Mouse (Mus musculus) retina, postnatal 1 day (tissue): ENCODE results near the gene Gabbr1.
A peak's percentile ranks its signal among the peaks of the same experiment; 100 is the strongest.

Source experiments
- DNase-seq: peaks from one replicate; pipeline ENCODE4 v3.0.0-alpha.2; 2012

The Gabbr1 gene

DNA sequence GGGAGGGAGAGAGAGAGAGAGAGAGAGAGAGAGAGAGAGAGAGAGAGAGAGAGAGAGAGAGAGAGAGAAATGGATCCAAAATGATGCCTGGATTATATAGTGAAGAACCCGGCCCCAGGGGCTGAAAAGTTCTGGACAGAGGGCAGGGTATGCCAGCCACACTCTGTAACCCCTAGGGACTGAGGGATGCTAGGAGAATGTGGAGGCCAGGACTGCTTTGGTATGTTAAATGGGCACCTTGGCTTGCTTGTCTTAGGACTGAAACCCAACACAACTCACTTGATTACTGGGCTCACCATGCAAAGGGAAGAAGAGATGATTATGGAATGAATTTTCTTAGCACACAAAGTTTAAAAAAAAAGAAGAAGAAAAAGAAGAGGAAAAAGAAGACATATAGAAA lies 32.4 kb downstream of the Gabbr1 start:
- DNase-seq = no peak

DNA sequence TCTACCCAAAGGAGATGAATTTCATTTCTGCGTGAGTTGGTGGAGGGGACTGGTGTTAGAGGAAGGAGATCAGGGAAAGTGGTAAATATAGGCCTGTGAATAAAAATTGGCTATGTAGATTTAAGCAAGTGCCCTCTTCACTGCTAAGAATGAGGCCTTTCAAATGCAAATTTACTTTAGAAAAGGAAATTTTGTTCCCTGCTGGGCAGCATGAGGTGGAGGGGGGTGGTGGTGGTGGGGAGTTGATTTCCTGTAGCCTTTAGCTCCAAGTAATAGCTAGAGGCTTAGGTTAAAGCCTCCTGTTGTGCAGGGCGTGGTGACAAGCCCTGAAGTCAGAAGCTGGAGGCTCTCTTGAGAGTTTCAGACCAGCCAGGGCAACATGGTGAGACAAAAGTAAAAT lies 33.2 kb downstream of the Gabbr1 start:
- no peak for DNase-seq

DNA sequence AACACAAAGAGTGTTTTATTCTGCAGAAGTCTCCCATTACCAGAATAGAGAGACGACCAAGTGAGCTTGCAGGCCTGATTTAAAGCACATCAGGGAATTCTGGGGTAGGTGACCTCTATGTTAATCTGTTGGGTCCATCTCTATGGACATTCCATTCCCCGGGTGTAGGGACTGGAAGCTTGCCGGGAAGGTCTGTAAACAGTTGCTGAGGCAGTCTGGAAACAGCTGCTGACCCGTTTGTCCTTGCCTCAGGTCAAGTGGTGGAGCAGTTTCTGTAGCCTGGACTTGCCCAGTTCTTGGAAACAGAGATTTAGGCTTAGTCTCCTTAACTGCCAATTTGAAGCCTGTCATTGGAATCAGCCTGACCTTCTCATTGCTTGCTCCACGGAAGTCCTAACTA lies 34.4 kb downstream of the Gabbr1 start:
- no peak for DNase-seq

DNA sequence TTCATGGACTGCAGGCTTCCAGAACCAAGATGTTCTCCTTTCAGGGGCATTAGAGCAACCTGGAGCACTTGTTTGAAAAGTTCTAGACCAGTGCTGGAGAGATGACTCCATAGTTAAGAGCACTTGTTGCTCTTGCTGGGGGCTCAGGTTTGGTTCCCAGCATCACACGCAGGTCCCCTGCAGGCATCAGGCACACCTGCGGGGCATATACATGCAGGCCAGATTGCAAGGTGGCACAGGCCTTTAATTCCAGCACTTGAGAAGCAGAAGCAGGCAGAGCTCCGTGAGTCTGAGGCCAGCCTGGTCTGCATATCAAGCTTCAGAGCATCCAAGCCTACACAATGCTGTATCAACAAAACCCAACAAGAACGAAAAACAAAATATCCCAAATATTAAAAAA lies 35.9 kb downstream of the Gabbr1 start:
- no peak for DNase-seq

DNA sequence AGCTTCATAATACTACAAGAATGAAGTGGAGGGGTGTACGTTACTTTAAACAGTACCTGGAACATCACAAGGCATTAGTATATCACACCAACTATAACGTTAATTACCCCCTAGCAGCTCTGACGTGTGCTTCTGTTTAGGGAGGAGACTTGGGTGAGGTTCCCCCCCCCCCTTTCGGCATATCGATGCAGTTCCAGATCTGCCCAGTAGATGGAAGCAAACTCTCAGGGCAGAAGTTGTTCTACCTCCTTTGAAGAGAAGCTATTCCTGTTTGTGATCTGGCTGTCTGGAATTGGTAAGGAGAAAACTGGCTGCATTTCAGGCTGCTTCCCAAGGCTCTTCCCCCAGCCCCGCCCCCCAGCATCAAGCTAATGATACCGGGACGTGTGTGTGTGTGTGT lies 37.6 kb downstream of the Gabbr1 start:
- DNase-seq = peak; percentile 88

DNA sequence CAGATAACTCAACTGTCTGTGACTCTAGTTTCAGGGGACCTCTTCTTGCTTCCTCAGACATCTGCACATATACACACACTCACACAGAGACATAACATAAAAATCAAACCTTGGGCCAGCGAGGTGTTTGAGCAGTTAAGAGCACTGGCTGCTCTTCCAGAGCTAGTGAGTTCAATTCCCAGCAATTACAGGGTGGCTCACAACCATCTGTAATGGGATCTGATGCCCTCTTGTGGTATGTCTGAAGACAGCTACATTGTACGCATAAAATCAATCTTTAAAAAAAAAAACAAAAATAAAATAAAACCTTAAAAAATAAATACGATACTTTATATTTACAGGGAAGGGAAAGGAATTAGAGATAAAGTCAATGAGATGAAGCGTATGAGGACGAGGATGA lies 38.9 kb downstream of the Gabbr1 start:
- DNase-seq = no peak

DNA sequence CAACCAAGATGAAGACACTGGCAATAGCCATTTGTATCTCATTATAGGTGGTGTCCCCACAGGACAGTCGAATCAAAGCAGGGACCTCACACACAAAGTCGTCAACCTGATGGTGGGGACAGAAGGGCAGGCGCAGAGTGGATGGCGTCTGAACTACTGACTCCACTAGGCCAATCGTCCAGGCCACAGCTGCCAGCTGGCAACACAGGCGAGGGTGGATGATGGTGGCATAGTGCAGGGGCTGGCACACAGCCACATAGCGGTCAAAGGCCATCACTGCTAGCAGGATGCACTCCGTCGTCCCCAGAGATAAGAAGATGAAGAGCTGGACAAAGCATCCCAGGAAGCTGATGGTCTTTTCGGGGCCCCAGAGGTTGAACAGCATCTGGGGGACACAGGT lies 39.8 kb downstream of the Gabbr1 start:
- DNase-seq = no peak

DNA sequence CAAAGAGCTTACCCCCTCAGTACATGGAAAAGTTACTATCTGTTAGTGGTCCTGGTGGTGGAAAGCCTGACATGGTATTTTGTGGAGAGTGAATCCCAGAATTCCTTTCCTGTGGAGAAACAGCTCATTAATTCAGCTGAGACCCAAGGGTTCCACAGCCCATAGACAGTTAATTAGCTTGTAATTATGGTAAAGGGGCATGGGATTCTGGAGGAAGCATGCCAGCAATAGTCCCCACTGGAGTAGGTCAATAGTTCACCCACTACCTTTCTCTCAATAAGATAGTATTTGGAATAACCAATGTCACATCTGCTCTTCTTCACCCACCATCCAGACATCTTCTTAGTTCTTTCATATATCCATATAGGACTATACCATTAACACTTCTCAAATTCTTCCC lies 42.6 kb downstream of the Gabbr1 start, which contains the start of gene Olfr90:
Gene Olfr90, minus strand, starts transcription at position 101 of the 400 bp plus-strand sequence.
- DNase-seq = no peak

DNA sequence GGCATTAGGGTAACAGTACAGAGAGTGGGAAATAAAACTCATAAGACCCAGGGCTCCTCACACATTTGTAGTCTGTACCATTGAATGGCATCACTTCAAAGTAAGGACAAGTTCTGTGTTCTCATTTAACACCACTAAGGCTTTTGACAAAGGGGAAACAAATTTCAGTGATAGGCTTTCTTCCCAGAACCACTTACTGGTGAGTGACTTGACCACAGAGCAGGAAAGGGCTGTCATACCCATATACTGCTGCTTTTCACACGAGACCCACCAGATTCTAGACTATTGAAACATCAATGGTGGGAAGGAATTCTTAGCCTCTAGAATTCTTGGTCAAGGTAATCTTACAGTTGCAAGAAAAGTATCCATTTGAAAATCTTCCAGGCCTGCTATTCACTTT lies 46.4 kb downstream of the Gabbr1 start:
- DNase-seq = no peak

DNA sequence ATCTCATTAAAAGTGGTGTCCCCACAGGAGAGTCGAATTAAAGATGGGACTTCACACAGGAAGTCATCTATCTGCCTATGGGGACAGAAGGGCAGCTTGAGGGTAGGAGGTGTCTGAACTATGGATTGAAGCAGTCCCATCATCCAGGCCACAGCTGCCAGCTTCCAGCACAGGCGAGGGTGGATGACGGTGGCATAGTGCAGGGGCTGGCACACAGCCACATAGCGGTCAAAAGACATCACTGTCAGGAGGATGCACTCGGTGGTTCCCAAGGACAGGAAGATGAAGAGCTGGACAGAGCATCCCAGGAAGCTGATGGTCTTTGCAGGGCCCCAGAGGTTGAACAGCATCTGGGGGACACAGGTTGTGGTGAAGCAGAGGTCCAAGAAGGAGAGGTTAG lies 47.5 kb downstream of the Gabbr1 start:
- peak; percentile 67 for DNase-seq

DNA sequence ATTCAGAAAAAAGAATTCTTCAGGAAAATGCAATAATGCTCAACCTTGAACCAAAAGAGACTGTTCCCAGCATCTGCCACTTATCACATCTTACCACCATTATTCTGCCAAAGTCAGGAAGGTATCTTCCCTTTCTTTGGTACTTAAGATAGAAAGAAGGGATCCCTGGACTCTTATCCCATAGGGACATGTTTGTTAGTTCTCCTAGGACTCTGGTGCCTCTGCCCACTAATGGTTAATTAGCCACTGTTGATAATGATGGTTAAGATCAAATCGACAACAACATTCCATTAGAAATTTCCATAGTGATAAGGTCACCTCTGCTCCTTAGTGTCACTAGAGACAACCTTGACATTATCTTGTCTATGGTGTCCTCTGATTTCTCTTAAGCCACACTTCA lies 52.4 kb downstream of the Gabbr1 start, which contains the start of gene Olfr91:
Gene Olfr91, minus strand, starts transcription at position 101 of the 400 bp plus-strand sequence.
- no peak for DNase-seq

DNA sequence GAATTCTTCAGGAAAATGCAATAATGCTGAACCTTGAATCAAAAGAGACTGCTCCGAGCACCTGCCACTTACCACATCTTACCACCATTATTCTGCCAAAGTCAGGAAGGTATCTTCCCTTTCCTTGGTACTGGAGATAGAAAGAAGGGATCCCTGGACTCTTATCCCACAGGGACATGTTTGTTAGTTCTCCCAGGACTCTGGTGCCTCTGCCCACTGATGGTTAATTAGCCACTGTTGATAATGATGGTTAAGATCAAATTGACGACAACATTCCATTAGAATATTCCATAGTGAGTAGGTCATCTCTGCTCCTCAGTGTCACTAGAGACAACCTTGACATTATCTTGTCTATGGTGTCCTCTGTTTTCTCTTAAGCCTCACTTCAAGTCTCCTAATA lies 74.2 kb downstream of the Gabbr1 start, which contains the start of gene Olfr92:
Gene Olfr92, minus strand, starts transcription at position 101 of the 400 bp plus-strand sequence.
- DNase-seq = no peak
